Mouse (Mus musculus): ENCODE results near the gene Sall2. TPM values are rescaled to one million over a fixed set of nuclear protein-coding genes. Genes with fewer than 3 reads are reported as not detected.
"Not testable (repeated sequence)": the region's sequence is repeated elsewhere in the genome, so short reads cannot be mapped to it uniquely, and the experiment has no call there.

Gene Sall2
- polyA plus RNA-seq, 1 experiment from 2014 or later, result 16.9 TPM

GRCm38 (mm10) chr14:52316441-52317225 is 11.9 kb downstream of the Sall2 start:
- peak; percentile 72 for ATAC-seq (ENCODE audit: borderline replicate concordance, extremely low read depth, low FRiP score, low TSS enrichment)
- WGBS, result 12% methylated on average over 16 of the region's 16 CpGs

GRCm38 (mm10) chr14:52315792-52316440 is 12.6 kb downstream of the Sall2 start:
- peak overlapping the region; percentile 89 for H3K27ac ChIP-seq
- peak overlapping the region; percentile 86 for H3K4me2 ChIP-seq
- peaks cover 36% of the 10 kb centered on the region for H3K36me3 ChIP-seq
- H3K27me3 ChIP-seq, result no peaks in the 10 kb centered on the region
- under 1% methylated on average over 32 of the region's 41 CpGs for WGBS
- H3K4me1 ChIP-seq, result peaks cover 45% of the 10 kb centered on the region
- peak; percentile 82 for ATAC-seq (ENCODE audit: borderline replicate concordance, extremely low read depth, low FRiP score, low TSS enrichment)
- peak overlapping the region; percentile 87 for H3K9ac ChIP-seq
- peak overlapping the region; percentile 76 for H3K4me3 ChIP-seq
- H3K9me3 ChIP-seq, result no peaks in the 10 kb centered on the region

More at GRCm38 (mm10) chr14:52316441-52317225, 11.9 kb downstream of the Sall2 start:
- H3K9ac ChIP-seq, result peak overlapping the region; percentile 87
- H3K27me3 ChIP-seq, result no peaks in the 10 kb centered on the region
- H3K4me2 ChIP-seq, result peak overlapping the region; percentile 86
- H3K27ac ChIP-seq, result peak overlapping the region; percentile 89
- peaks cover 40% of the 10 kb centered on the region for H3K4me1 ChIP-seq
- H3K4me3 ChIP-seq, result peak overlapping the region; percentile 76
- H3K36me3 ChIP-seq, result peaks cover 31% of the 10 kb centered on the region
- H3K9me3 ChIP-seq, result no peaks in the 10 kb centered on the region

GRCm38 (mm10) chr14:52315283-52315780 is 13.2 kb downstream of the Sall2 start:
- no peaks in the 10 kb centered on the region for H3K9me3 ChIP-seq
- H3K27ac ChIP-seq, result peak overlapping the region; percentile 89
- peak overlapping the region; percentile 87 for H3K9ac ChIP-seq
- no peaks in the 10 kb centered on the region for H3K27me3 ChIP-seq
- H3K4me1 ChIP-seq, result peaks cover 45% of the 10 kb centered on the region
- H3K36me3 ChIP-seq, result peaks cover 36% of the 10 kb centered on the region
- H3K4me2 ChIP-seq, result peak overlapping the region; percentile 86
- 3% methylated on average over 17 of the region's 17 CpGs for WGBS
- H3K4me3 ChIP-seq, result peak overlapping the region; percentile 76
- ATAC-seq (ENCODE audit: borderline replicate concordance, extremely low read depth, low FRiP score, low TSS enrichment), result 0 out of 2 replicates have a peak, but pooled peaks have one; percentile 6

GRCm38 (mm10) chr14:52314808-52315150 is 13.8 kb downstream of the Sall2 start:
- 37% methylated on average over 8 of the region's 8 CpGs for WGBS
- Histone ChIP-seq H3K4me1 (peaks cover 45% of the 10 kb centered on the region), H3K27ac (peak overlapping the region; percentile 89; the same call in 1 of the 2 replicates), H3K36me3 (peaks cover 36% of the 10 kb centered on the region), H3K4me2 (peak overlapping the region; percentile 86), H3K9me3 (no peaks in the 10 kb centered on the region), H3K4me3 (peak overlapping the region; percentile 76), H3K27me3 (no peaks in the 10 kb centered on the region), H3K9ac (peak overlapping the region; percentile 87; the same call in 1 of the 2 replicates)
- peak; percentile 13; the same call in 1 of the 2 replicates for ATAC-seq (ENCODE audit: borderline replicate concordance, extremely low read depth, low FRiP score, low TSS enrichment)

GRCm38 (mm10) chr14:52313931-52314807 is 14.4 kb downstream of the Sall2 start:
- H3K4me2 ChIP-seq, result peak overlapping the region; percentile 86
- 0 out of 2 replicates have a peak overlapping the region, but pooled peaks have one; percentile 87 for H3K9ac ChIP-seq
- no peaks in the 10 kb centered on the region for H3K9me3 ChIP-seq
- 82% methylated on average over 26 of the region's 26 CpGs for WGBS
- peak overlapping the region; percentile 76 for H3K4me3 ChIP-seq
- peaks cover 45% of the 10 kb centered on the region for H3K4me1 ChIP-seq
- peak overlapping the region; percentile 89; the same call in 1 of the 2 replicates for H3K27ac ChIP-seq
- no peaks in the 10 kb centered on the region for H3K27me3 ChIP-seq
- H3K36me3 ChIP-seq, result peaks cover 36% of the 10 kb centered on the region
- no peak for ATAC-seq (ENCODE audit: borderline replicate concordance, extremely low read depth, low FRiP score, low TSS enrichment)

- Histone ChIP-seq H3K9ac (no peak overlapping the region), H3K4me2 (no peak overlapping the region), H3K27ac (no peak overlapping the region), H3K27me3 (no peaks in the 10 kb centered on the region), H3K36me3 (peaks cover 36% of the 10 kb centered on the region), H3K9me3 (no peaks in the 10 kb centered on the region), H3K4me1 (peaks cover 37% of the 10 kb centered on the region), H3K4me3 (no peak overlapping the region)
- WGBS, result 90% methylated on average over 2 of the region's 2 CpGs
- ATAC-seq (ENCODE audit: borderline replicate concordance, extremely low read depth, low FRiP score, low TSS enrichment), result no peak
Observed at GRCm38 (mm10) chr14:52310906-52311305, 17.7 kb downstream of the Sall2 start.

GRCm38 (mm10) chr14:52310343-52310742 is 18.2 kb downstream of the Sall2 start:
- 95% methylated on average over 5 of the region's 6 CpGs for WGBS
- H3K4me3 ChIP-seq; H3K27ac ChIP-seq; ATAC-seq (ENCODE audit: borderline replicate concordance, extremely low read depth, low FRiP score, low TSS enrichment); H3K27me3 ChIP-seq; H3K9me3 ChIP-seq; H3K4me2 ChIP-seq; H3K9ac ChIP-seq: not testable (repeated sequence)
- Histone ChIP-seq H3K4me1 (peaks cover 35% of the 10 kb centered on the region), H3K36me3 (peaks cover 36% of the 10 kb centered on the region)

- no peak for ATAC-seq (ENCODE audit: borderline replicate concordance, extremely low read depth, low FRiP score, low TSS enrichment)
- 93% methylated on average over 2 of the region's 2 CpGs for WGBS
Observed at GRCm38 (mm10) chr14:52306100-52306499, 22.5 kb downstream of the Sall2 start.

GRCm38 (mm10) chr14:52304644-52305271 is 23.8 kb downstream of the Sall2 start, which contains the start of gene Mettl3:
Gene Mettl3, minus strand, starts transcription at chr14:52305128.
- Histone ChIP-seq H3K36me3 (peaks cover 5% of the 10 kb centered on the region), H3K4me2 (peak within 1 kb of the TSS; percentile 69), H3K9ac (peak within 1 kb of the TSS; percentile 71), H3K4me3 (peak within 1 kb of the TSS; percentile 61), H3K9me3 (no peaks in the 10 kb centered on the region), H3K27me3 (no peaks in the 10 kb centered on the region), H3K27ac (peak within 1 kb of the TSS; percentile 95), H3K4me1 (peaks cover 6% of the 10 kb centered on the region; the same call in 1 of the 2 replicates)
- WGBS, result under 1% methylated on average over 46 of the region's 46 CpGs
- peak; percentile 94 for ATAC-seq (ENCODE audit: borderline replicate concordance, extremely low read depth, low FRiP score, low TSS enrichment)

More at GRCm38 (mm10) chr14:52306100-52306499, 22.5 kb downstream of the Sall2 start:
- H3K4me2 ChIP-seq, result no peak overlapping the region
- H3K4me3 ChIP-seq, result no peak overlapping the region
- no peak overlapping the region for H3K9ac ChIP-seq
- H3K4me1 ChIP-seq, result peaks cover 6% of the 10 kb centered on the region; the same call in 1 of the 2 replicates
- no peaks in the 10 kb centered on the region; the same call in 1 of the 2 replicates for H3K36me3 ChIP-seq
- H3K27ac ChIP-seq, result no peak overlapping the region
- H3K27me3 ChIP-seq, result no peaks in the 10 kb centered on the region
- no peaks in the 10 kb centered on the region for H3K9me3 ChIP-seq

GRCm38 (mm10) chr14:52303517-52303916 is 25.0 kb downstream of the Sall2 start:
- H3K4me1 ChIP-seq; H3K9me3 ChIP-seq; H3K27ac ChIP-seq; H3K4me3 ChIP-seq; ATAC-seq (ENCODE audit: borderline replicate concordance, extremely low read depth, low FRiP score, low TSS enrichment); H3K27me3 ChIP-seq; H3K9ac ChIP-seq: not testable (repeated sequence)
- WGBS, result 82% methylated on average over 3 of the region's 3 CpGs
- Histone ChIP-seq H3K36me3 (peaks cover 16% of the 10 kb centered on the region), H3K4me2 (peak overlapping the region; percentile 69)
